Mouse (Mus musculus): ENCODE measurements around the gene Olfr803. TPM values are rescaled to one million over a fixed set of nuclear protein-coding genes. Genes with fewer than 3 reads are reported as not detected.

Gene Olfr803
- total RNA-seq (2014; fragmentation: Nextera tagmentation): not detected in 2 replicates
- total RNA-seq (2017): 0.05 TPM in 1 of 2 replicates, not detected in the other
- not detected in 2 replicates for polyA plus RNA-seq (2012)

DNA sequence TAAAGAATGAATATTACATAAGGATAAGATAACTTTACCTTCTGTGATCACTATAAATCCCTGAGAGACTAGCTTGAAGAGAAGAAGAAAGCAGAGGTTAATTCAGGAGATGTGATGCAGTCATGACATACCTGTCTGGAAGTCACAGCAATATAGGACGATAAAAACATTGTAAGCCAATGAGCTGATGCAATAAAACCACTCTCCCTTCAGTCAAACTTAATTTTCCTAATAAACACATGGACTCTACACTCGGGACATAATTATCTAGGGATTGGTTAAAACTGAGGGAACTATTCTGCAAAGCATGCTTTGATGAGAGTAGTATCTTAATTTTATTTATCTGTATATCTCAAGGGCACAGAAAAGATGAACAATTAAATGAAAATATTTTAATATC is at the start of gene Olfr803:
Gene Olfr803, minus strand, starts transcription at position 101 of the 400 bp plus-strand sequence.
- no peak for ATAC-seq (ENCODE audit: extremely low read depth, insufficient number of reproducible peaks, low FRiP score, poor library complexity, severe bottlenecking)
- Histone ChIP-seq H3K4me1 (ENCODE audit: insufficient read depth, low read depth, low read length) (no peaks in the 10 kb centered on the region), H3K4me3 (ENCODE audit: low read depth, low read length) (no peak within 1 kb of the TSS), H3K27me3 (ENCODE audit: insufficient read depth, low read length) (no peaks in the 10 kb centered on the region), H3K36me3 (replicated peaks) (no peaks in the 10 kb centered on the region), H3K9me3 (replicated peaks) (no peaks in the 10 kb centered on the region)
- no peak for DNase-seq (ENCODE audit: low spot score)
- TF ChIP-seq TAL1 (conservative IDR thresholded peaks at IDR 0.05; ENCODE audit: low read depth, low read length) (no peak), CTCF (IDR thresholded peaks at IDR 0.05; ENCODE audit: low read depth, low read length) (no peak), GATA2 (IDR thresholded peaks at IDR 0.05; ENCODE audit: borderline replicate concordance, low read depth, low read length) (no peak), GATA1 (IDR thresholded peaks at IDR 0.05; ENCODE audit: borderline replicate concordance, low read length) (no peak), POLR2AphosphoS5 (IDR thresholded peaks at IDR 0.05; ENCODE audit: insufficient replicate concordance, low read depth, low read length) (no peak)

GRCm38 (mm10) chr10:129741821-129742220 is 47.7 kb upstream of the Olfr803 start, which contains the start of gene Olfr806:
Gene Olfr806 (minus strand): TSS chr10:129741921.
- no peaks in the 10 kb centered on the region for H3K9me3 ChIP-seq (replicated peaks)
- H3K36me3 ChIP-seq (replicated peaks): no peaks in the 10 kb centered on the region
- ATAC-seq (ENCODE audit: extremely low read depth, insufficient number of reproducible peaks, low FRiP score, poor library complexity, severe bottlenecking) (no peak), DNase-seq (ENCODE audit: low spot score) (no peak)
- H3K27me3 ChIP-seq (ENCODE audit: insufficient read depth, low read length): no peaks in the 10 kb centered on the region
- TF ChIP-seq GATA1 (IDR thresholded peaks at IDR 0.05; ENCODE audit: borderline replicate concordance, low read length) (no peak), TAL1 (conservative IDR thresholded peaks at IDR 0.05; ENCODE audit: low read depth, low read length) (no peak), CTCF (IDR thresholded peaks at IDR 0.05; ENCODE audit: low read depth, low read length) (no peak), POLR2AphosphoS5 (IDR thresholded peaks at IDR 0.05; ENCODE audit: insufficient replicate concordance, low read depth, low read length) (no peak), GATA2 (IDR thresholded peaks at IDR 0.05; ENCODE audit: borderline replicate concordance, low read depth, low read length) (no peak)
- no peak within 1 kb of the TSS for H3K4me3 ChIP-seq (ENCODE audit: low read depth, low read length)
- no peaks in the 10 kb centered on the region for H3K4me1 ChIP-seq (ENCODE audit: insufficient read depth, low read depth, low read length)

GRCm38 (mm10) chr10:129729275-129729674 is 35.2 kb upstream of the Olfr803 start, which contains the start of gene Olfr805:
Gene Olfr805 (minus strand): TSS chr10:129729375.
- H3K36me3 ChIP-seq (replicated peaks): no peaks in the 10 kb centered on the region
- H3K27me3 ChIP-seq (ENCODE audit: insufficient read depth, low read length): no peaks in the 10 kb centered on the region
- H3K9me3 ChIP-seq (replicated peaks): no peaks in the 10 kb centered on the region
- no peak for ATAC-seq (ENCODE audit: extremely low read depth, insufficient number of reproducible peaks, low FRiP score, poor library complexity, severe bottlenecking)
- H3K4me3 ChIP-seq (ENCODE audit: low read depth, low read length): no peak within 1 kb of the TSS
- no peaks in the 10 kb centered on the region for H3K4me1 ChIP-seq (ENCODE audit: insufficient read depth, low read depth, low read length)
- TF ChIP-seq TAL1 (conservative IDR thresholded peaks at IDR 0.05; ENCODE audit: low read depth, low read length) (no peak), GATA1 (IDR thresholded peaks at IDR 0.05; ENCODE audit: borderline replicate concordance, low read length) (no peak), CTCF (IDR thresholded peaks at IDR 0.05; ENCODE audit: low read depth, low read length) (no peak), GATA2 (IDR thresholded peaks at IDR 0.05; ENCODE audit: borderline replicate concordance, low read depth, low read length) (no peak), POLR2AphosphoS5 (IDR thresholded peaks at IDR 0.05; ENCODE audit: insufficient replicate concordance, low read depth, low read length) (no peak)
- DNase-seq (ENCODE audit: low spot score): no peak

- H3K36me3 ChIP-seq (replicated peaks): no peaks in the 10 kb centered on the region
- ATAC-seq (ENCODE audit: extremely low read depth, insufficient number of reproducible peaks, low FRiP score, poor library complexity, severe bottlenecking): no peak
- DNase-seq (ENCODE audit: low spot score): no peak
- TF ChIP-seq POLR2AphosphoS5 (IDR thresholded peaks at IDR 0.05; ENCODE audit: insufficient replicate concordance, low read depth, low read length) (no peak), CTCF (IDR thresholded peaks at IDR 0.05; ENCODE audit: low read depth, low read length) (no peak), TAL1 (conservative IDR thresholded peaks at IDR 0.05; ENCODE audit: low read depth, low read length) (no peak), GATA2 (IDR thresholded peaks at IDR 0.05; ENCODE audit: borderline replicate concordance, low read depth, low read length) (no peak), GATA1 (IDR thresholded peaks at IDR 0.05; ENCODE audit: borderline replicate concordance, low read length) (no peak)
- no peak within 1 kb of the TSS for H3K4me3 ChIP-seq (ENCODE audit: low read depth, low read length)
- H3K4me1 ChIP-seq (ENCODE audit: insufficient read depth, low read depth, low read length): no peaks in the 10 kb centered on the region
- no peaks in the 10 kb centered on the region for H3K9me3 ChIP-seq (replicated peaks)
- no peaks in the 10 kb centered on the region for H3K27me3 ChIP-seq (ENCODE audit: insufficient read depth, low read length)
Observed at GRCm38 (mm10) chr10:129702910-129703309, 8.8 kb upstream of the Olfr803 start, which contains the start of gene Olfr804. Gene Olfr804 (plus strand): TSS chr10:129703210.

DNA sequence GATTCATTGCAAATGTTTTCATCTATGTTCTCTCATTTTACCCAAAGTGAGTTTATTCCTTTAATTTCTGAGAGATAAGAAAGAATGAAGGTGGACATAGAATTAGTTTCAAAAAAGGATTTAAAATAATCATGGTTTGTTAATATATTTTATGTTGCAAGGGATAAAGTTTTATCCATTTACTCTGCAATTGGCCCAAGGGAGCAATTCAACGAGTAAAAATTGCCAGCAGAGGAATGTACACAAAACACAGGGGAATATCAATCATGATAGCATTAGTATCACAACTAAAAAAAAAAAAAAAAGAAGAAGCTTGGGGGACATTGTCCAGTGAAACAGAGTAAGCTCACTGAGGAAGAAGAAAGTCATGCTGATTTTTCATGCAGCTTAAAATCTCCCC is 6.0 kb downstream of the Olfr803 start, which contains the start of gene Olfr802:
Gene Olfr802, minus strand, starts transcription at position 101 of the 400 bp plus-strand sequence.
- ATAC-seq (ENCODE audit: extremely low read depth, insufficient number of reproducible peaks, low FRiP score, poor library complexity, severe bottlenecking): no peak
- Histone ChIP-seq H3K9me3 (replicated peaks) (no peaks in the 10 kb centered on the region), H3K4me3 (ENCODE audit: low read depth, low read length) (no peak within 1 kb of the TSS), H3K36me3 (replicated peaks) (no peaks in the 10 kb centered on the region), H3K27me3 (ENCODE audit: insufficient read depth, low read length) (no peaks in the 10 kb centered on the region), H3K4me1 (ENCODE audit: insufficient read depth, low read depth, low read length) (no peaks in the 10 kb centered on the region)
- TF ChIP-seq CTCF (IDR thresholded peaks at IDR 0.05; ENCODE audit: low read depth, low read length) (no peak), POLR2AphosphoS5 (IDR thresholded peaks at IDR 0.05; ENCODE audit: insufficient replicate concordance, low read depth, low read length) (no peak), TAL1 (conservative IDR thresholded peaks at IDR 0.05; ENCODE audit: low read depth, low read length) (no peak), GATA2 (IDR thresholded peaks at IDR 0.05; ENCODE audit: borderline replicate concordance, low read depth, low read length) (no peak), GATA1 (IDR thresholded peaks at IDR 0.05; ENCODE audit: borderline replicate concordance, low read length) (no peak)
- no peak for DNase-seq (ENCODE audit: low spot score)

DNA sequence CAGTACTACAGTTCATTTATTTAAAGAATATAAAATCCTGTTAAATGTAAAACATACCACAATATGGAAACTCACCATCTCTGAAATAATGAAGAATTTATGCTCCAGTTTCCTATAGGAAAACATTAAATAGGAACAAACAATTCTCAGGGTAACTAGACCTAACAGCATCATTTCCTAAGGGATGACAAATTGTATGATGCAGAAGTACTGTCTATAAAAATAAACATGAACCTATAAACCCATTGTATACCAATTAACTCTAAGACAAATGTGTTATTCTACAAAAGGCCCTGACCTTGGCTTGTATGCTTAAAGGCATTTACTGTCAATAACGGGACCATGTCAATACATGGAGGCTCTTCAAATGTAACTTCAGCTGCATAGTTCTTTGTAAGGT is 20.3 kb downstream of the Olfr803 start, which contains the start of gene Olfr801:
Gene Olfr801, minus strand, starts transcription at position 101 of the 400 bp plus-strand sequence.
- TF ChIP-seq GATA2 (IDR thresholded peaks at IDR 0.05; ENCODE audit: borderline replicate concordance, low read depth, low read length): no peak
- TF ChIP-seq GATA1 (IDR thresholded peaks at IDR 0.05; ENCODE audit: borderline replicate concordance, low read length): no peak
- no peak for TF ChIP-seq TAL1 (conservative IDR thresholded peaks at IDR 0.05; ENCODE audit: low read depth, low read length)
- no peak for TF ChIP-seq POLR2AphosphoS5 (IDR thresholded peaks at IDR 0.05; ENCODE audit: insufficient replicate concordance, low read depth, low read length)
- no peak for TF ChIP-seq CTCF (IDR thresholded peaks at IDR 0.05; ENCODE audit: low read depth, low read length)
- ATAC-seq (ENCODE audit: extremely low read depth, insufficient number of reproducible peaks, low FRiP score, poor library complexity, severe bottlenecking): no peak

More for the DNA sequence above, 20.3 kb downstream of the Olfr803 start, which contains the start of gene Olfr801:
- Histone ChIP-seq H3K4me1 (ENCODE audit: insufficient read depth, low read depth, low read length) (no peaks in the 10 kb centered on the region), H3K36me3 (replicated peaks) (no peaks in the 10 kb centered on the region), H3K27me3 (ENCODE audit: insufficient read depth, low read length) (no peaks in the 10 kb centered on the region), H3K9me3 (replicated peaks) (no peaks in the 10 kb centered on the region), H3K4me3 (ENCODE audit: low read depth, low read length) (no peak within 1 kb of the TSS)
- DNase-seq (ENCODE audit: low spot score): no peak

Measured in G1E (cell line).